Mouse (Mus musculus) G1E (cell line): ENCODE data around the gene Mroh2a. TPM values are rescaled to one million over a fixed set of nuclear protein-coding genes. Genes with fewer than 3 reads are reported as not detected.

Experiments
- ATAC-seq: 2 replicates; pipeline ENCODE4 v1.8.0; 2016; ENCODE audit warnings: mild to moderate bottlenecking; ENCODE audit not compliant: insufficient number of reproducible peaks, poor library complexity, low FRiP score, severe bottlenecking; ENCODE audit errors: extremely low read depth
- DNase-seq: peaks from one replicate; pipeline ENCODE4 v3.0.0; 2012; ENCODE audit warnings: low spot score
- H3K27me3 ChIP-seq: 2 replicates; pipeline ENCODE4 v1.6.1; 2012; ENCODE audit warnings: mild to moderate bottlenecking, low read length, inconsistent platforms; ENCODE audit not compliant: insufficient read depth
- H3K36me3 ChIP-seq: replicated peaks from 2 replicates; pipeline ENCODE3; 2012; ENCODE audit warnings: mild to moderate bottlenecking, inconsistent platforms
- H3K4me1 ChIP-seq: 2 replicates; pipeline ENCODE4 v1.6.1; 2012; ENCODE audit warnings: low read depth, low read length, inconsistent platforms, mixed read lengths; ENCODE audit not compliant: insufficient read depth
- H3K4me3 ChIP-seq: 2 replicates; pipeline ENCODE4 v1.5.1; 2012; ENCODE audit warnings: low read depth, mild to moderate bottlenecking, inconsistent platforms, low read length, moderate library complexity, mixed read lengths
- H3K9me3 ChIP-seq: replicated peaks from 2 replicates; pipeline ENCODE4 v1.6.1; 2012; ENCODE audit warnings: inconsistent platforms
- CTCF ChIP-seq: IDR thresholded peaks from 2 replicates; pipeline ENCODE4 v1.5.1; 2012; ENCODE audit warnings: low read depth, low read length, inconsistent platforms, mixed read lengths
- GATA1 ChIP-seq: IDR thresholded peaks from 2 replicates; pipeline ENCODE4 v1.6.1; 2012; ENCODE audit warnings: borderline replicate concordance, low read length, inconsistent platforms, mixed read lengths
- GATA2 ChIP-seq: IDR thresholded peaks from 2 replicates; pipeline ENCODE4 v1.6.1; 2012; ENCODE audit warnings: low read depth, low read length, inconsistent platforms, borderline replicate concordance
- POLR2AphosphoS5 ChIP-seq: IDR thresholded peaks from 2 replicates; pipeline ENCODE4 v1.6.1; 2012; ENCODE audit warnings: low read depth, low read length, inconsistent platforms; ENCODE audit not compliant: insufficient replicate concordance
- TAL1 ChIP-seq: conservative IDR thresholded peaks from 2 replicates; pipeline ENCODE4 v1.6.1; 2012; ENCODE audit warnings: low read depth, low read length, inconsistent platforms, mixed read lengths
- polyA plus RNA-seq: library from polyadenylated mRNA; stranded (reverse); fragments of >175 nt; gene quantifications from 2 replicates; pipeline ENCODE4 v1.2.3, GENCODE M21; 2012
- total RNA-seq, 2 experiments: library from RNA; stranded (forward) in 1 of 2; stranded (reverse) in 1 of 2; fragments of 200-1000 nt in 1 of 2; fragments of >200 nt in 1 of 2; fragmentation: Nextera tagmentation in 1 of 2; gene quantifications; 2 replicates each; pipeline ENCODE4 v1.2.3; 2014 to 2017

The Mroh2a gene
- total and polyA plus RNA-seq, 3 experiments: 0.49 TPM; not detected in 2

DNA sequence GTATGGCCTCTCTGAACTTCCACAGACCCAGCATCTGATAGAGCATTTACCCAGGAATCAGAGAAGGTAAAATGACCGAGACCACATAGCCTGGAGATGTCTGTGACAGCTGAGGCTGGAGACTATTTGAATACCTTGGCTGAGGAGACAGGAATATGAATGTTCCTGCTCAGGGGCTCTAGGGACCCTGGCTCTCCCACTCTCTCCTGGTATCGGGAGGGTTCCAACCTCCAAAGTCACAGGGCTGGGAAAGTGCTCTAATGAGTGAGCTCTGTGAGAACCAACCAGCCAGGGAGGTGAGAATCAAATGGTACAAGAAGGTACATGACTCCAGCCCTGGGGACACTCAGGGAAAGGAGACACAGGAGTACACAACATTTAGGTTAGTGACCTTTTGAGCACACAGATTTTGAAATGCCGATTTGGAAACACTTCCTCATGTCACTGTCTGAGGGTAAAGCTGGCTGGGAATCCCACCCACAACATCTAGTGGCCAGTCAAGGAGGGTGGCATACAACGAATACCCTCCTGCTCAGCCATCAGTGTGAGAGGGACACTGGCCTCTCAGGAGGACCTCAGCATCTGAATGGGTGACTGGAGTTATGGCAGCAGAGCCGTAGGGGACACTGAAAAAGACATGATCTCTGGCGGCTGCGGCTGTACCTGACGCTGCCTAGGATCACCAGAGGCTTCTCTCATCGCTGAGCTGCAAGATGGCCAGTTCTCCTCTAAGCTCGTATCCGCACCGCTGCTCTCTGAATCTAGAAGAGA, 42.9 kb downstream of the Mroh2a start:
- no peak for ATAC-seq
- TF ChIP-seq POLR2AphosphoS5 (no peak), GATA1 (no peak), TAL1 (no peak), GATA2 (no peak), CTCF (no peak)

DNA sequence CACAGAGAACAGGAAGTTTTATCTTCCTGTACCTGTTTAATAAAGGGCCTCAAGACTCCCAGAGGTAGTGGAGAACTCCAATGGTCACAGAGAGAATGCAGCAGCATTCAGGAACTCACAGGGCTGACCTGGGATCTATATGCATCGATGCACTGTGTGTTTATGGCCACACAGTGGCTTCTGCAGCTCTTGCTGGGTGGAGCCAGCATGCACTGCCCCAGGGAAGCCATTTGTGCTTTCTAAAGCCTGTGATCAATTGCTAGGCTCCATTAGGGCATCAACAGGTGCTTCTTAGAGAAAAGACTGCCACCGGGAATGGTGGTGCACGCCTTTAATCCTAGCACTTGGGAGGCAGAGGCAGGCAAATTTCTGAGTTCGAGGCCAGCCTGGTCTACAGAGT, 46.1 kb downstream of the Mroh2a start:
- ATAC-seq (no peak), DNase-seq (no peak)
- H3K4me3 ChIP-seq: no peak overlapping the region
- peaks cover 82% of the 10 kb centered on the region for H3K36me3 ChIP-seq
- no peaks in the 10 kb centered on the region for H3K27me3 ChIP-seq
- H3K9me3 ChIP-seq: no peaks in the 10 kb centered on the region; the same call in 1 of the 2 replicates
- H3K4me1 ChIP-seq: peaks cover 41% of the 10 kb centered on the region
- TF ChIP-seq GATA2 (no peak), GATA1 (no peak), POLR2AphosphoS5 (no peak), CTCF (no peak), TAL1 (no peak)

More for the DNA sequence above, 42.9 kb downstream of the Mroh2a start:
- peaks cover 97% of the 10 kb centered on the region for H3K36me3 ChIP-seq
- no peak for DNase-seq
- H3K4me3 ChIP-seq: peak overlapping the region; percentile 0; the same call in 1 of the 2 replicates
- no peaks in the 10 kb centered on the region; the same call in 1 of the 2 replicates for H3K9me3 ChIP-seq
- no peaks in the 10 kb centered on the region for H3K27me3 ChIP-seq
- H3K4me1 ChIP-seq: peaks cover 22% of the 10 kb centered on the region

DNA sequence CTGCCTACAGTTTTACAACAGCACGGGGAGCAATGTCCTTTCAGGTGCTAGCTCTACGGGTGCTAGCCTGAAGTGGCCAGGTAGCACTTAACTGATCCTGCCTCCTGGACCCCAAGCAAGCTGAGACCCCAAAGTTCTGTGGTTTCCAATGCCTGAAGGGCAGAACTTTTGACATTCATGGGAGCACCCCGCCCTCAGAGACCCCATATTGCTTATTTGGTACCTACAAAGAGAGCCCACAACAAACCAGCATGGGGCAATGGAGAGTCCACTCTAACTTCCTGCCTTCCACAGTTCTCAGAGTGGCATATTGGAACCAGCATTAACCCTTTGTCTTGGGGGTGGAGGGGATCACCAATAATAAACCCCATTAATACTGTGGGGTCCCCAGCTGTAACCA, 46.5 kb downstream of the Mroh2a start:
- Histone ChIP-seq H3K4me1 (peaks cover 45% of the 10 kb centered on the region), H3K9me3 (no peaks in the 10 kb centered on the region; the same call in 1 of the 2 replicates), H3K36me3 (peaks cover 77% of the 10 kb centered on the region), H3K27me3 (no peaks in the 10 kb centered on the region), H3K4me3 (no peak overlapping the region)
- TF ChIP-seq POLR2AphosphoS5 (no peak), GATA2 (no peak), CTCF (no peak), GATA1 (no peak), TAL1 (no peak)
- no peak for DNase-seq
- ATAC-seq: no peak

DNA sequence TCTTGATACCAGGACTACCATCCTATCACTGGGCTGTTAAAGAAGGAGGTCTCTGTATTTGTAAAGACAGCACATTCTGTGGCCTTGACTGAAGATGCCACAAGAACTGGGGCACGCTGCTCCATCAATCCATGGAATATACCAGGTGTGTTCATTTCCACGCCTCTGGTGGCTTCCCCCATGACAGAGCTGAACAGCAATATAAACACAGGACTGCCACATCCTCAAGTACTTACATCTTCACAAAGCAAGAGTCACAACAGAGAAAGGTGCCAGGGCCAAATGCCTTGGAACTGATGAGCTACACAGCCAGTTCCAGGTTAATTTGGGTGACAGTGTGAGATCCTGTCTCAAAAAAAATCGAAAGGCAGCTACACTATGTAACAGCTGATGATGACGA, 47.0 kb downstream of the Mroh2a start:
- no peaks in the 10 kb centered on the region for H3K27me3 ChIP-seq
- ATAC-seq (no peak), DNase-seq (no peak)
- H3K9me3 ChIP-seq: no peaks in the 10 kb centered on the region; the same call in 1 of the 2 replicates
- H3K4me3 ChIP-seq: no peak overlapping the region
- peaks cover 44% of the 10 kb centered on the region for H3K4me1 ChIP-seq
- TF ChIP-seq GATA2 (no peak), CTCF (no peak), TAL1 (no peak), GATA1 (no peak), POLR2AphosphoS5 (no peak)
- H3K36me3 ChIP-seq: peaks cover 72% of the 10 kb centered on the region

DNA sequence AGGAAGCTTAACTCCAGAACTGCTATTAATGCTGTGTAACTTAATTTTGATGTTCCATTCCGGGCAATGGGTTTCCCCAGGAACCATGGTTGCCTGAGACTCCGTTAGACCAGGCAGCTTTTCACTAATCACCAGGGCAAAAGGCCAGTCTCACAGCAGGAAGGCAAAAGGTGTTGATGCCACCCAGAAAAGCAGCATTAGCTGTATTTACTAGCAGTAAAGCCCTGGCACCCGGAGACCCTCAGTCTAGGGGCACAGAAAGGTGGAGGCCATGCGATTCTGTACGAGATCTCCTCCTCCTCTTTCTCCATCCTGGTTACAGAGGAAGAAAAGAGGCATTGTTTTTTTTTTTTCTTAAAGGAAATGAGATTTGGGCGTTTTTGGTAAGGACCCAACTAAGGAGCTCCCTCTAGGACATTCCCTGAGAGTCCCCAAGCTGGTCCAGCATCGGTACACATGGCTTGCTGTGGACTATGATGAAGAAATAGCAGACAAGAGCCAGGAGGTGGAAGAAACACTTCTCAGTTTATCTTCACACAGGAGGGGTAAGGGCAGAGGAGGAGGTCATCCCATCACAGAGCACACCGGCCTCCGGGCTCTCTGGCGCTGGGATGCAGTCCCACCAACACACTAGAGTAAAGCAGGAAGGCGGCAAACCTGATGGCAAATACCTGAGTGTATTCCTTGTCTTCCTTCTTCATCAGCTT, 47.7 kb downstream of the Mroh2a start:
- Histone ChIP-seq H3K4me3 (no peak overlapping the region), H3K27me3 (no peaks in the 10 kb centered on the region), H3K4me1 (peaks cover 50% of the 10 kb centered on the region), H3K9me3 (no peaks in the 10 kb centered on the region; the same call in 1 of the 2 replicates), H3K36me3 (peaks cover 65% of the 10 kb centered on the region)
- TF ChIP-seq POLR2AphosphoS5 (no peak), TAL1 (no peak), CTCF (no peak), GATA1 (no peak), GATA2 (no peak)
- no peak for ATAC-seq
- no peak for DNase-seq

DNA sequence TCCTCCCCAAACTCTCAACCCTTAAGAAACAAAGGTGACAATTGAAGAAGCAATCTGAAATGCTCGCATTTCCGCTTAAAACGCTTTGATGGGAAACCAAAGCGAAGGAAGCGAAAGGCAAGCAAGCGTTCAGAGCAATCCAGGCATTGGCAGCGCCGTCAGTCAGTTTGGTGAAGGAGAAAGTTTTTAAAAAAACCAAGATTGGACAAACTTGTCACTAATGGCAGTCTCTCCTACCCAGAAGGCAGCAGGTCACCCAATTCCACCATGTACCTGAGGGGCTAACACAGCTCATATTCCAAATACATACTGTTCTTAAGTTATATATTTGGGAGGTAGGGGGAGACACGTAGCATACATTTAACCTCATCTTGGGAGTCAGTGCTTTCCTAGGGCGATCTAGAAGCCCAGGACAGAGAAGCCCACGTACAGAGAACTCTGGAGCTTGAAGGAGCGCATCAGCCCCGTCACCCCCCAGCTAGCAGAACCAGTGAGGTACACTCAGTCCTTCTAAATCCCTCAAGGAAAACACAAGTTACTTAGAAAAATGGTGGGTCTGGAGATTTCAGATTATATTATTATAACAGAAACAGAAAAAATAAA, 48.4 kb downstream of the Mroh2a start:
- Histone ChIP-seq H3K27me3 (0 out of 2 replicates have a peak, but pooled peaks cover 3% of the 10 kb centered on the region), H3K4me3 (no peak overlapping the region), H3K36me3 (peaks cover 58% of the 10 kb centered on the region), H3K9me3 (no peaks in the 10 kb centered on the region; the same call in 1 of the 2 replicates), H3K4me1 (peaks cover 52% of the 10 kb centered on the region)
- ATAC-seq (no peak), DNase-seq (no peak)
- no peak for TF ChIP-seq POLR2AphosphoS5
- TF ChIP-seq GATA1: no peak
- TF ChIP-seq GATA2: no peak
- TF ChIP-seq CTCF: no peak
- TF ChIP-seq TAL1: no peak
